Mouse (Mus musculus): ENCODE data around the gene Zfp523. TPM values are rescaled to one million over a fixed set of nuclear protein-coding genes. Genes with fewer than 3 reads are reported as not detected.
A peak's percentile ranks its signal among the peaks of the same experiment; 100 is the strongest.

The Zfp523 gene
- polyA plus RNA-seq, 1 experiment from 2014 or later = 5.9 TPM

GRCm38 (mm10) chr17:28197646-28198045 lies 20.7 kb downstream of the Zfp523 start:
- ATAC-seq (ENCODE audit: low read depth) = no peak
- no peaks in the 10 kb centered on the region for H3K27me3 ChIP-seq
- H3K9ac ChIP-seq = no peak overlapping the region
- DNase-seq = no peak
- peaks cover 18% of the 10 kb centered on the region for H3K36me3 ChIP-seq
- WGBS (ENCODE audit: insufficient replicate concordance) = 78% methylated on average over 18 of the region's 18 CpGs
- no peak overlapping the region for H3K27ac ChIP-seq
- H3K4me3 ChIP-seq (replicated peaks) = no peak overlapping the region
- H3K4me2 ChIP-seq = no peak overlapping the region
- H3K9me3 ChIP-seq (replicated peaks) = no peaks in the 10 kb centered on the region
- no peaks in the 10 kb centered on the region for H3K4me1 ChIP-seq (replicated peaks)

- Histone ChIP-seq H3K4me2 (no peak overlapping the region), H3K9ac (no peak overlapping the region), H3K9me3 (replicated peaks) (no peaks in the 10 kb centered on the region), H3K4me1 (replicated peaks) (peaks cover 11% of the 10 kb centered on the region), H3K4me3 (replicated peaks) (no peak overlapping the region), H3K27me3 (no peaks in the 10 kb centered on the region), H3K27ac (no peak overlapping the region), H3K36me3 (peaks cover 16% of the 10 kb centered on the region; the same call in 1 of the 2 replicates)
- 79% methylated on average over 14 of the region's 14 CpGs for WGBS (ENCODE audit: insufficient replicate concordance)
- no peak for DNase-seq
- no peak for ATAC-seq (ENCODE audit: low read depth)
These were observed 25.1 kb downstream of the Zfp523 start for GRCm38 (mm10) chr17:28201982-28202381.

GRCm38 (mm10) chr17:28204052-28204720 lies 27.3 kb downstream of the Zfp523 start:
- no peak overlapping the region for H3K9ac ChIP-seq
- H3K27me3 ChIP-seq = no peaks in the 10 kb centered on the region
- 27% methylated on average over 14 of the region's 14 CpGs for whole genome bisulfite sequencing (ENCODE audit: insufficient replicate concordance)
- DNase-seq = peak; percentile 23
- H3K4me3 ChIP-seq (replicated peaks) = no peak overlapping the region
- H3K9me3 ChIP-seq (replicated peaks) = no peaks in the 10 kb centered on the region
- peaks cover 33% of the 10 kb centered on the region for H3K4me1 ChIP-seq (replicated peaks)
- H3K4me2 ChIP-seq = no peak overlapping the region
- H3K27ac ChIP-seq = no peak overlapping the region
- no peak for ATAC-seq (ENCODE audit: low read depth)
- H3K36me3 ChIP-seq = peaks cover 12% of the 10 kb centered on the region; the same call in 1 of the 2 replicates

- DNase-seq (no peak), ATAC-seq (ENCODE audit: low read depth) (no peak)
- H3K4me2 ChIP-seq = no peak overlapping the region
- H3K27ac ChIP-seq = no peak overlapping the region
- no peaks in the 10 kb centered on the region for H3K27me3 ChIP-seq
- H3K4me3 ChIP-seq (replicated peaks) = no peak overlapping the region
- H3K4me1 ChIP-seq (replicated peaks) = peaks cover 40% of the 10 kb centered on the region
- no peak overlapping the region for H3K9ac ChIP-seq
- WGBS (ENCODE audit: insufficient replicate concordance) = 80% methylated on average over 8 of the region's 8 CpGs
- peaks cover 9% of the 10 kb centered on the region; the same call in 1 of the 2 replicates for H3K36me3 ChIP-seq
- no peaks in the 10 kb centered on the region for H3K9me3 ChIP-seq (replicated peaks)
These were observed 28.5 kb downstream of the Zfp523 start for GRCm38 (mm10) chr17:28205443-28205842.

GRCm38 (mm10) chr17:28207092-28207491 lies 30.2 kb downstream of the Zfp523 start:
- Histone ChIP-seq H3K4me2 (peak overlapping the region; percentile 79), H3K9ac (peak overlapping the region; percentile 72), H3K9me3 (replicated peaks) (no peaks in the 10 kb centered on the region), H3K36me3 (peaks cover 7% of the 10 kb centered on the region; the same call in 1 of the 2 replicates), H3K4me3 (replicated peaks) (peak overlapping the region; percentile 61; the same call in 1 of the 2 replicates), H3K27me3 (no peaks in the 10 kb centered on the region), H3K4me1 (replicated peaks) (peaks cover 54% of the 10 kb centered on the region), H3K27ac (peak overlapping the region; percentile 72)
- WGBS (ENCODE audit: insufficient replicate concordance) = 41% methylated on average over 8 of the region's 8 CpGs
- DNase-seq (no peak), ATAC-seq (ENCODE audit: low read depth) (0 out of 2 replicates have a peak, but pooled peaks have one; percentile 3)

- Histone ChIP-seq H3K4me1 (replicated peaks) (peaks cover 60% of the 10 kb centered on the region), H3K9me3 (replicated peaks) (no peaks in the 10 kb centered on the region), H3K27me3 (no peaks in the 10 kb centered on the region), H3K4me2 (peak within 1 kb of the TSS; percentile 79), H3K4me3 (replicated peaks) (peak within 1 kb of the TSS; percentile 61), H3K27ac (peak within 1 kb of the TSS; percentile 72), H3K36me3 (peaks cover 3% of the 10 kb centered on the region; the same call in 1 of the 2 replicates), H3K9ac (peak within 1 kb of the TSS; percentile 72)
- DNase-seq (peak; percentile 55), ATAC-seq (ENCODE audit: low read depth) (peak; percentile 81)
- 5% methylated on average over 26 of the region's 26 CpGs for WGBS (ENCODE audit: insufficient replicate concordance)
These were observed 30.8 kb downstream of the Zfp523 start, which contains the start of gene Def6 for GRCm38 (mm10) chr17:28207591-28208313. Gene Def6 (plus strand): TSS chr17:28207778.

GRCm38 (mm10) chr17:28208314-28208612 lies 31.3 kb downstream of the Zfp523 start:
- H3K9ac ChIP-seq = peak overlapping the region; percentile 72
- H3K27me3 ChIP-seq = no peaks in the 10 kb centered on the region
- H3K4me2 ChIP-seq = peak overlapping the region; percentile 79
- DNase-seq (no peak), ATAC-seq (ENCODE audit: low read depth) (peak; percentile 11)
- H3K4me3 ChIP-seq (replicated peaks) = peak overlapping the region; percentile 61
- no peaks in the 10 kb centered on the region for H3K9me3 ChIP-seq (replicated peaks)
- 6% methylated on average over 8 of the region's 8 CpGs for WGBS (ENCODE audit: insufficient replicate concordance)
- H3K27ac ChIP-seq = peak overlapping the region; percentile 72
- H3K4me1 ChIP-seq (replicated peaks) = peaks cover 65% of the 10 kb centered on the region
- no peaks in the 10 kb centered on the region for H3K36me3 ChIP-seq

GRCm38 (mm10) chr17:28209457-28210110 lies 32.7 kb downstream of the Zfp523 start:
- peak overlapping the region; percentile 72 for H3K27ac ChIP-seq
- H3K27me3 ChIP-seq = no peaks in the 10 kb centered on the region
- ATAC-seq (ENCODE audit: low read depth) (no peak), DNase-seq (no peak)
- 13% methylated on average over 4 of the region's 4 CpGs for WGBS (ENCODE audit: insufficient replicate concordance)
- H3K36me3 ChIP-seq = no peaks in the 10 kb centered on the region
- peaks cover 63% of the 10 kb centered on the region for H3K4me1 ChIP-seq (replicated peaks)
- peak overlapping the region; percentile 45; the same call in 1 of the 2 replicates for H3K9ac ChIP-seq
- peak overlapping the region; percentile 79 for H3K4me2 ChIP-seq
- peak overlapping the region; percentile 61 for H3K4me3 ChIP-seq (replicated peaks)
- no peaks in the 10 kb centered on the region for H3K9me3 ChIP-seq (replicated peaks)

GRCm38 (mm10) chr17:28211921-28212341 lies 35.0 kb downstream of the Zfp523 start:
- DNase-seq (no peak), ATAC-seq (ENCODE audit: low read depth) (peak; percentile 30)
- no peak overlapping the region for H3K4me3 ChIP-seq (replicated peaks)
- peak overlapping the region; percentile 34 for H3K4me2 ChIP-seq
- no peaks in the 10 kb centered on the region for H3K36me3 ChIP-seq
- peak overlapping the region; percentile 17; the same call in 1 of the 2 replicates for H3K9ac ChIP-seq
- H3K27ac ChIP-seq = peak overlapping the region; percentile 18
- no peaks in the 10 kb centered on the region for H3K27me3 ChIP-seq
- 17% methylated on average over 6 of the region's 6 CpGs for WGBS (ENCODE audit: insufficient replicate concordance)
- peaks cover 57% of the 10 kb centered on the region for H3K4me1 ChIP-seq (replicated peaks)
- no peaks in the 10 kb centered on the region for H3K9me3 ChIP-seq (replicated peaks)

- H3K4me3 ChIP-seq (replicated peaks) = no peak overlapping the region
- DNase-seq (no peak), ATAC-seq (ENCODE audit: low read depth) (no peak)
- no peaks in the 10 kb centered on the region for H3K36me3 ChIP-seq
- no peaks in the 10 kb centered on the region for H3K27me3 ChIP-seq
- peak overlapping the region; percentile 18; the same call in 1 of the 2 replicates for H3K27ac ChIP-seq
- peak overlapping the region; percentile 17; the same call in 1 of the 2 replicates for H3K9ac ChIP-seq
- H3K4me1 ChIP-seq (replicated peaks) = peaks cover 57% of the 10 kb centered on the region
- H3K4me2 ChIP-seq = peak overlapping the region; percentile 34
- no peaks in the 10 kb centered on the region for H3K9me3 ChIP-seq (replicated peaks)
- 48% methylated on average over 9 of the region's 9 CpGs for WGBS (ENCODE audit: insufficient replicate concordance)
These were observed 35.5 kb downstream of the Zfp523 start for GRCm38 (mm10) chr17:28212391-28212790.

- no peak for ATAC-seq (ENCODE audit: low read depth)
- H3K9ac ChIP-seq = no peak overlapping the region
- 25% methylated on average over 4 of the region's 4 CpGs for whole genome bisulfite sequencing (ENCODE audit: insufficient replicate concordance)
- no peaks in the 10 kb centered on the region for H3K27me3 ChIP-seq
- H3K4me2 ChIP-seq = no peak overlapping the region
- no peaks in the 10 kb centered on the region for H3K9me3 ChIP-seq (replicated peaks)
- H3K4me3 ChIP-seq (replicated peaks) = no peak overlapping the region
- DNase-seq = no peak
- H3K27ac ChIP-seq = no peak overlapping the region
- H3K36me3 ChIP-seq = no peaks in the 10 kb centered on the region
- peaks cover 57% of the 10 kb centered on the region for H3K4me1 ChIP-seq (replicated peaks)
These were observed 36.3 kb downstream of the Zfp523 start for GRCm38 (mm10) chr17:28213236-28213635.

Measured in liver, embryonic 13.5 days (tissue).